Mouse (Mus musculus): ENCODE measurements at regions not wholly inside any gene's neighbourhood (a gene's known extent, or its start where the extent isn't known, plus 50 kb on each side); places are given as distances from the start of the nearest gene placed in this dataset.
A peak's percentile ranks its signal among the peaks of the same experiment; 100 is the strongest.

- DNase-seq (ENCODE audit: low spot score in 2 of 2), result peak in 1 of 2 experiments; percentile 23
- TF ChIP-seq CTCF (conservative IDR thresholded peaks at IDR 0.05), result peak; percentile 87
- no peak overlapping the region for H3K27ac ChIP-seq
- H3K4me3 ChIP-seq, result no peak overlapping the region
Observed at GRCm38 (mm10) chr13:117334125-117334524, 113.2 kb upstream of the Gm17509 start.

DNA sequence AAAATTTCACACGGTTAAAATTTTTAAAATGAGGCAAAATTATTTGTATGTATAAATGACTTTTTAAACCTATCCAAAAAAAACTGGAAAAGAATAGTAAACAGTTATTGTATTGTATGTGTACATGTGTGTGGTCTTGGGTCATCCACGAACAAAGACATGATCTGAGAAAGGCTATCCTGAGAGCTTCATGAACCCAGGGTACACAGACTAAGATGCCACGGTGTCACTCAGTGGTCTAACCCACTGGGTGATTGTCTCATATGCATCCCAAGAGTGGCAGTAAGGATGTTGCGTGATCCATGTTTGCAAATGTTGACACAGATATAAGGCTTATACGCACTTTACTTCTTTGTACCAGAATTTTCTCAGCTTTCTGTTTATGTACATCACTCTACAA lies 113.7 kb upstream of the Gm17509 start:
- TF ChIP-seq CTCF (conservative IDR thresholded peaks at IDR 0.05), result no peak

GRCm38 (mm10) chr13:117381086-117381595 lies 160.3 kb upstream of the Gm17509 start:
- Histone ChIP-seq H3K4me3 (no peak overlapping the region), H3K27ac (no peak overlapping the region)
- no peak for DNase-seq (ENCODE audit: low spot score in 2 of 2)
- TF ChIP-seq CTCF (conservative IDR thresholded peaks at IDR 0.05), result no peak

More for the DNA sequence above, 113.7 kb upstream of the Gm17509 start:
- Histone ChIP-seq H3K4me3 (no peak overlapping the region), H3K27ac (no peak overlapping the region)
- no peak for DNase-seq (ENCODE audit: low spot score in 2 of 2)

DNA sequence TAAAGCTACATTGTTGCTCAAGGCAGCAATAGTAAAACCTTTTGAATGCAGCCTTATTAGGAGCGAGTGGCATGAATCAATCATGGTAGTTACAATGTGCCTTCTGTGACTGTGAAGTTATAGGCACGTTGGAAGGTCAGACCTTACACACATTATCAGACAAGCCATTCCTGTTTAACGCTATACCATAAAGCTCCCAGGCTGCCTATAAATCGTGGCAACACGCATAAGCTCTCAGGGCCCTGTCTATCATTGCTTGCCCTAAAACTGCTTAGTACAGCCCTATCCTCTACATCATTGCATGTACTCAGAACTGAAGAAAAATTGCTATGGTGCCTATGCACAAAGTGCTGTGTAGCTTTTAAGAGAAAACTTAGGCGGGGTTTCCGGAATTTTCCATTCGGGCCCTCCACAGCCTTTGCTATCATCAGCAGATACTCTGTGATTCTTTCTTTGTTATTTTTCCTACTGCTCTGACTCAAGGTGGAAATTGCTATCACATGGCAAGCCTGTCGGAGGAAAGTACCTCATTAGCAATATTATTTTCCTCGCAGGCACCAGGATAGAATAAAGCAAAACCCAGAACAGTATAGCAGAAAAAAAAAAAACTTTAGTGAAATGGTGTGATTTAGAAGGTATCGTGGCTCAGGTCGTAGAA lies 162.7 kb upstream of the Gm17509 start:
- no peak overlapping the region for H3K4me3 ChIP-seq
- no peak for TF ChIP-seq CTCF (conservative IDR thresholded peaks at IDR 0.05)
- no peak for DNase-seq (ENCODE audit: low spot score in 2 of 2)
- no peak overlapping the region for H3K27ac ChIP-seq

GRCm38 (mm10) chr13:117390287-117390686 lies 169.4 kb upstream of the Gm17509 start:
- TF ChIP-seq CTCF (conservative IDR thresholded peaks at IDR 0.05), result no peak
- no peak overlapping the region for H3K27ac ChIP-seq
- no peak for DNase-seq (ENCODE audit: low spot score in 2 of 2)
- no peak overlapping the region for H3K4me3 ChIP-seq

DNA sequence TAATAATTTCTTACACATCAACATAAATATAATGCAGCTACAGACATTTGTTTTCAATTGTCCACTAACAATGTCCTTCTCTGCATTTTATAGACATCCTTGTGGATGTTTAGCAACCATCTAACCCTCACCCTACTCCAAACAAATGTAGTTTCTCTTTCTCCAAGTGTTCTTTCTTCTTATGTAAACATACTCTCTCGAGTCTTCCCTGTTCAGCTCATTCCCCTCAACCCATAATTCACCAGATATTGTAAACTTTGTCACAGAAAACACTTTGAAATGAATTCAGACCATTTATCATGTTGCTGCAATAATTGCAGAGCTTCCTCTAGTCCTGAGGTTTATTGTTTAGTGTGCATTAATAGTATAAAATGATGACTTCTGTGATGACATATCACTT lies 172.6 kb upstream of the Gm17509 start:
- Histone ChIP-seq H3K4me3 (no peak overlapping the region), H3K27ac (no peak overlapping the region)
- TF ChIP-seq CTCF (conservative IDR thresholded peaks at IDR 0.05), result no peak
- no peak for DNase-seq (ENCODE audit: low spot score in 2 of 2)

GRCm38 (mm10) chr13:117401245-117401644 lies 180.4 kb upstream of the Gm17509 start:
- no peak overlapping the region for H3K27ac ChIP-seq
- no peak for DNase-seq (ENCODE audit: low spot score in 2 of 2)
- TF ChIP-seq CTCF (conservative IDR thresholded peaks at IDR 0.05), result no peak
- H3K4me3 ChIP-seq, result no peak overlapping the region

GRCm38 (mm10) chr13:117409940-117410339 lies 189.1 kb upstream of the Gm17509 start:
- Histone ChIP-seq H3K4me3 (no peak overlapping the region), H3K27ac (no peak overlapping the region)
- TF ChIP-seq CTCF (conservative IDR thresholded peaks at IDR 0.05), result no peak
- DNase-seq (ENCODE audit: low spot score in 2 of 2), result no peak

- Histone ChIP-seq H3K27ac (no peak overlapping the region), H3K4me3 (no peak overlapping the region)
- no peak for TF ChIP-seq CTCF (conservative IDR thresholded peaks at IDR 0.05)
- no peak for DNase-seq (ENCODE audit: low spot score in 2 of 2)
Observed at GRCm38 (mm10) chr13:117413616-117414015, 188.5 kb upstream of the Hcn1 start.

DNA sequence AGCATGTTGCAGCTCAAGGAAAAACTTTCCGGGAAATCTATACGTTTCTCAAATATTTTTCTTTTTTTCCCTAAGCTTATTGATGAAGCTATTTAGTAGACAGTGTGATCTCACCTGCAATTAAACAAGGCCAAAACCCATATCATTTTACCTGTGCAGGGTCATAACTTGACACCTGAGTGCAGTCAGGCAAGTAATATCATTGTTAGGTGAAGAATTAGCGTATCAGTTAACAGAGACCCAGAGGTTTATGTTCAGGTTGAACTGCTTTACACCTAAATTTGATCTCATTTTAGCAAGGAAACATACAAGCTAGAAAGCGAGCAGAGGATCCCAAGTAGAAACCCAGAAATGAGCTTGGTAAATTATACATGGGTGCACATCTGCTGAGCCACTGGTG lies 178.6 kb upstream of the Hcn1 start:
- H3K4me3 ChIP-seq, result no peak overlapping the region
- TF ChIP-seq CTCF (conservative IDR thresholded peaks at IDR 0.05), result no peak

DNA sequence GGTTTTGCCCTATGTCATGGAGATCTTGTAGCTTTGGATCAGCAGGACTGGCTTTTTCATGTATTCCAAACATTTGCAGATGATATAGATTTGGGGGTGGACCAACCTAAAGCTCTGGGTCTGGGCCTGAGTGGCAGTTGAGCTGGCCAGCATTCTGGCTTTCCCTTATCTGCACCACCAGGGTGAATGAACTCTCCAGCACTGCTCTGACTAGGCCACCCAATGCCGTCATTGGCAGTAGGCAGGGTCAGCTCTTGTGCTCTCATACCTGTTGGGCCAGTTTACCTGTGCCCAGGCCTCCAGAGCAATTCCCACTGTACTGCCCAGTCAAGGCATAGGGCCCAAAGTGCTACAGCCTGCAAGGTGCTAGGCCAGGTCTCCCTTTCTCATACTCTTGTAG lies 177.1 kb upstream of the Hcn1 start:
- no peak overlapping the region for H3K4me3 ChIP-seq

More for the DNA sequence above, 178.6 kb upstream of the Hcn1 start:
- DNase-seq (ENCODE audit: low spot score in 2 of 2), result no peak
- no peak overlapping the region for H3K27ac ChIP-seq

GRCm38 (mm10) chr13:117467407-117467806 lies 134.7 kb upstream of the Hcn1 start:
- DNase-seq (ENCODE audit: low spot score in 2 of 2), result no peak
- H3K4me3 ChIP-seq, result no peak overlapping the region
- no peak for TF ChIP-seq CTCF (conservative IDR thresholded peaks at IDR 0.05)
- no peak overlapping the region for H3K27ac ChIP-seq

More for the DNA sequence above, 177.1 kb upstream of the Hcn1 start:
- no peak for TF ChIP-seq CTCF (conservative IDR thresholded peaks at IDR 0.05)
- no peak for DNase-seq (ENCODE audit: low spot score in 2 of 2)
- no peak overlapping the region for H3K27ac ChIP-seq

GRCm38 (mm10) chr13:117472726-117473125 lies 129.4 kb upstream of the Hcn1 start:
- DNase-seq (ENCODE audit: low spot score in 2 of 2), result no peak
- no peak overlapping the region for H3K27ac ChIP-seq
- no peak for TF ChIP-seq CTCF (conservative IDR thresholded peaks at IDR 0.05)
- H3K4me3 ChIP-seq, result no peak overlapping the region

GRCm38 (mm10) chr13:117482624-117483023 lies 119.5 kb upstream of the Hcn1 start:
- Histone ChIP-seq H3K27ac (no peak overlapping the region), H3K4me3 (no peak overlapping the region)
- no peak for DNase-seq (ENCODE audit: low spot score in 2 of 2)
- no peak for TF ChIP-seq CTCF (conservative IDR thresholded peaks at IDR 0.05)

Data from layer of hippocampus, adult 2 months (tissue).